Mouse (Mus musculus) CH12.LX (cell line): ENCODE measurements around the gene Dtx1. TPM values are rescaled to one million over a fixed set of nuclear protein-coding genes. Genes with fewer than 3 reads are reported as not detected.

Experiments used
- DNase-seq: peaks from one replicate; pipeline ENCODE4 v3.0.0-alpha.2; 2013; ENCODE audit errors: extremely low read depth
- H3K27ac ChIP-seq: 2 replicates; pipeline ENCODE4 v1.5.1; 2012; ENCODE audit warnings: low read depth, mild to moderate bottlenecking, control low read depth, moderate library complexity; ENCODE audit not compliant: insufficient read depth
- H3K27me3 ChIP-seq: replicated peaks from 2 replicates; pipeline ENCODE3; 2012; ENCODE audit warnings: inconsistent platforms
- H3K36me3 ChIP-seq, 2 experiments: replicated peaks in 1 of 2; 2 replicates each; pipeline versions ENCODE3 to v1.6.1; 2012; ENCODE audit warnings: inconsistent platforms in 1 of 2, low read length in 1 of 2, mild to moderate bottlenecking in 1 of 2, mixed read lengths in 1 of 2, moderate library complexity in 1 of 2; ENCODE audit not compliant: control insufficient read depth in 1 of 2, insufficient read depth in 1 of 2
- H3K4me1 ChIP-seq, 2 experiments: 2 replicates each; pipeline ENCODE4 v1.6.1; 2012; ENCODE audit warnings: inconsistent platforms in 1 of 2, moderate library complexity in 1 of 2; ENCODE audit not compliant: insufficient read depth in 2 of 2, control insufficient read depth in 1 of 2
- H3K4me2 ChIP-seq: 2 replicates; pipeline ENCODE4 v1.6.1; 2012; ENCODE audit warnings: low read depth, mild to moderate bottlenecking, control low read depth; ENCODE audit not compliant: poor library complexity, insufficient read depth, severe bottlenecking
- H3K4me3 ChIP-seq, 3 experiments: fragments of 150-350 bp in 1 of 3; sonication (generic) in 1 of 3; replicated peaks in 1 of 3; 2 replicates each; pipeline versions ENCODE3 to v1.5.1; 2011 to 2012; ENCODE audit warnings: low read depth in 2 of 3, low read length in 2 of 3, mild to moderate bottlenecking in 2 of 3, moderate library complexity in 2 of 3, control low read depth in 1 of 3, improper control_type of control experiment in 1 of 3, inconsistent platforms in 1 of 3, mixed read lengths in 1 of 3; ENCODE audit not compliant: poor library complexity in 1 of 3
- H3K79me2 ChIP-seq: replicated peaks from 2 replicates; pipeline ENCODE4 v1.6.1; 2012; ENCODE audit warnings: mild to moderate bottlenecking, moderate library complexity; ENCODE audit not compliant: control insufficient read depth, poor library complexity, insufficient read depth, severe bottlenecking; ENCODE audit errors: extremely low read depth
- H3K9ac ChIP-seq: 2 replicates; pipeline ENCODE4 v1.6.1; 2012; ENCODE audit warnings: low read depth, mild to moderate bottlenecking, control low read depth, moderate library complexity; ENCODE audit not compliant: insufficient read depth
- H3K9me3 ChIP-seq: replicated peaks from 2 replicates; pipeline ENCODE3; 2012; ENCODE audit warnings: low read length, inconsistent platforms, mixed read lengths
- CHD1 ChIP-seq: IDR thresholded peaks from 2 replicates; pipeline ENCODE4 v1.6.1; 2012; ENCODE audit warnings: low read depth, low read length, improper control_type of control experiment, inconsistent platforms
- CHD2 ChIP-seq: IDR thresholded peaks from 2 replicates; pipeline ENCODE4 v1.6.1; 2011; ENCODE audit warnings: low read length, improper control_type of control experiment
- CTCF ChIP-seq, 2 experiments: IDR thresholded peaks in 1 of 2; conservative IDR thresholded peaks in 1 of 2; 2 replicates each; pipeline ENCODE4 v1.5.1; 2011 to 2012; ENCODE audit warnings: low read depth in 2 of 2, low read length in 2 of 2, improper control_type of control experiment in 1 of 2, inconsistent platforms in 1 of 2, mild to moderate bottlenecking in 1 of 2, moderate library complexity in 1 of 2
- ELF1 ChIP-seq: IDR thresholded peaks from 2 replicates; pipeline ENCODE4 v1.6.1; 2014; ENCODE audit warnings: low read depth, mild to moderate bottlenecking, inconsistent platforms, low read length, improper control_type of control experiment
- EP300 ChIP-seq: IDR thresholded peaks from 2 replicates; pipeline ENCODE4 v1.6.1; 2011; ENCODE audit warnings: low read length, improper control_type of control experiment
- ETS1 ChIP-seq: conservative IDR thresholded peaks from 2 replicates; pipeline ENCODE4 v1.6.1; 2012; ENCODE audit warnings: low read depth, mild to moderate bottlenecking, inconsistent platforms, low read length, improper control_type of control experiment, moderate library complexity
- GABPA ChIP-seq: IDR thresholded peaks from 2 replicates; pipeline ENCODE4 v1.6.1; 2012; ENCODE audit warnings: low read depth, low read length, improper control_type of control experiment, inconsistent platforms; ENCODE audit not compliant: insufficient replicate concordance
- JUN ChIP-seq: IDR thresholded peaks from 2 replicates; pipeline ENCODE4 v1.6.1; 2011; ENCODE audit warnings: low read depth, mild to moderate bottlenecking, low read length, improper control_type of control experiment, moderate library complexity; ENCODE audit not compliant: insufficient read depth
- MAFK ChIP-seq: IDR thresholded peaks from 2 replicates; pipeline ENCODE4 v1.6.1; 2011; ENCODE audit warnings: low read length, improper control_type of control experiment; ENCODE audit not compliant: insufficient replicate concordance
- MAZ ChIP-seq: IDR thresholded peaks from 2 replicates; pipeline ENCODE4 v1.6.1; 2012; ENCODE audit warnings: low read depth, mild to moderate bottlenecking, inconsistent platforms, low read length, improper control_type of control experiment, moderate library complexity
- MXI1 ChIP-seq: IDR thresholded peaks from 2 replicates; pipeline ENCODE4 v1.6.1; 2011; ENCODE audit warnings: mild to moderate bottlenecking, low read depth, low read length, improper control_type of control experiment
- NELFE ChIP-seq: IDR thresholded peaks from 2 replicates; pipeline ENCODE4 v1.6.1; 2011; ENCODE audit warnings: low read depth, low read length, improper control_type of control experiment
- RAD21 ChIP-seq: IDR thresholded peaks from 2 replicates; pipeline ENCODE4 v1.6.1; 2011; ENCODE audit warnings: low read depth, mild to moderate bottlenecking, low read length, improper control_type of control experiment, moderate library complexity
- SIN3A ChIP-seq: IDR thresholded peaks from 2 replicates; pipeline ENCODE4 v1.6.1; 2012; ENCODE audit warnings: low read length, improper control_type of control experiment, inconsistent platforms
- SMC3 ChIP-seq: IDR thresholded peaks from 2 replicates; pipeline ENCODE4 v1.6.1; 2011; ENCODE audit warnings: low read depth, low read length, improper control_type of control experiment
- TBP ChIP-seq: conservative IDR thresholded peaks from 2 replicates; pipeline ENCODE4 v1.6.1; 2011; ENCODE audit warnings: low read depth, low read length, improper control_type of control experiment
- USF1 ChIP-seq: IDR thresholded peaks from 2 replicates; pipeline ENCODE4 v1.6.1; 2014; ENCODE audit warnings: low read depth, mild to moderate bottlenecking, inconsistent platforms, low read length, improper control_type of control experiment
- ZMIZ1 ChIP-seq: IDR thresholded peaks from 2 replicates; pipeline ENCODE4 v1.6.1; 2012; ENCODE audit warnings: low read depth, mild to moderate bottlenecking, inconsistent platforms, low read length, improper control_type of control experiment
- ZNF384 ChIP-seq: IDR thresholded peaks from 2 replicates; pipeline ENCODE4 v1.6.1; 2012; ENCODE audit warnings: low read depth, low read length, improper control_type of control experiment, inconsistent platforms
- dilution Hi-C: fragments of 300-500 bp; cut with MboI; formaldehyde crosslinking; loops from 2 replicates; pipeline ENCODE4 v1.14.3; 2020; ENCODE audit warnings: low sequenced_read_pairs; ENCODE audit not compliant: extremely low pct_unique_long_range_greater_than_20kb, extremely low pct_ligation_motif_present
- in situ Hi-C: fragments of 300-500 bp; cut with MboI; formaldehyde crosslinking; loops from 3 replicates; pipeline ENCODE4 v1.14.3; 2019; ENCODE audit warnings: low sequenced_read_pairs, low pct_ligation_motif_present, low pct_unique_long_range_greater_than_20kb, mixed read lengths
- polyA plus RNA-seq: library from polyadenylated mRNA; unstranded; fragments of >175 nt; gene quantifications from 2 replicates; pipeline ENCODE4 v1.2.1, GENCODE M21; 2012; ENCODE audit warnings: low read depth; ENCODE audit not compliant: insufficient read length
- total RNA-seq, 2 experiments: library from RNA; depleted of rRNA; stranded (reverse); fragments of 300-350 nt in 1 of 2; fragments of >200 nt in 1 of 2; gene quantifications; 2 replicates each; pipeline ENCODE4 v1.2.3; 2012 to 2014

Gene Dtx1
- total and polyA plus RNA-seq, 3 experiments: 0.98 to 3.9 (median 2.1) TPM

DNA sequence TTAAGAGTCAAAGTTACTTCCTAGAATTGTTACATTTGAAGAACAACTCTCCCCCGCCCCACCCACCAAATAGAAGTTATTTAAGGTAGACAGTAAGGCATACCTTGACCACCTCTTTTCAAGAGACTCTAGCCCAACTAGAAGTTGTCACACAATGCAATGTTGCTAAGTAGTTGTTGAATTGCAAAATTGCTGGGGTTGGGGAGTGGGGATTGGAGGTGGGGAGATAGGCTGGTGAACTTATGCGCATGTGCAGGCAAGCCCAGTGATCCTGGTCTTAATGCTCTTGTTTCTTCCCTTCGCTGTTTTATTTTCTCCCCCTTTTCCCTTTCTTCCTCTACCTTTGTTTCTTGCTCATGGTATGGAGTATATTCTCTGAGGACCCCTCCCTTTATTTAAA, 22.0 kb upstream of the Dtx1 start:
- Histone ChIP-seq H3K79me2 (no peaks in the 10 kb centered on the region), H3K4me1 (no peaks in the 10 kb centered on the region), H3K4me3 (no peak overlapping the region), H3K27me3 (peaks cover 45% of the 10 kb centered on the region), H3K4me2 (no peak overlapping the region), H3K9ac (no peak overlapping the region), H3K36me3 (no peaks in the 10 kb centered on the region), H3K27ac (no peak overlapping the region), H3K9me3 (no peaks in the 10 kb centered on the region)
- dilution Hi-C loops: no loop called here
- no peak for DNase-seq
- TF ChIP-seq MAZ (no peak), EP300 (no peak), RAD21 (no peak)
- in situ Hi-C loops: no loop called here

DNA sequence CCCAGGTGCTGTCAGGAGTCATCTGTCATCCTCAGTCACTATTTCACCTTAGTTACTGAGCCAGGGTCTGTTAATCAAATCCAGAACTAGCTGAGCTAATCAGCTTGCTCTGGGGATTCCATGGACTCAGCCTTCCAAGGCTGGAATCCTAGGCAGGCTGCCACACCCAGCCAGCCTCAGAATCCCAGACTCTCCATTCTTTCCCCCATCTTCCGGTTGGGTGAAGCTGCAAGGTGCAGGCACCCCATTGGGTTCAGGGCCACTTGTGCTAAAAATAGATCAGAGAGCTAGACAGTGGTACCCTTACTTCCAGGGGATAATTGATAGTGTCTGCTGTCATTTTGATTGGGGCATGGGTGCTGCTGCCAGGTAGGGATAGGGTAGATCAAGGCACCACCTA, 21.0 kb upstream of the Dtx1 start:
- Histone ChIP-seq H3K4me2 (no peak overlapping the region), H3K4me1 (no peaks in the 10 kb centered on the region), H3K79me2 (no peaks in the 10 kb centered on the region), H3K9me3 (no peaks in the 10 kb centered on the region), H3K27ac (no peak overlapping the region), H3K36me3 (no peaks in the 10 kb centered on the region), H3K4me3 (no peak overlapping the region), H3K9ac (no peak overlapping the region), H3K27me3 (peaks cover 40% of the 10 kb centered on the region)
- no peak for DNase-seq
- in situ Hi-C loops (no loop called here), dilution Hi-C loops (no loop called here)
- TF ChIP-seq GABPA (no peak), SMC3 (no peak), USF1 (no peak), MAFK (no peak), ZMIZ1 (no peak), CTCF (conservative IDR thresholded peaks at IDR 0.05 in 1 of 2, IDR thresholded peaks at IDR 0.05 in 1 of 2; ENCODE audit: low read depth in 2 of 2, low read length in 2 of 2) (no peak), JUN (no peak), ELF1 (no peak), MAZ (no peak), ZNF384 (no peak), MXI1 (no peak), ETS1 (no peak), SIN3A (no peak), TBP (no peak), CHD2 (no peak), NELFE (no peak), CHD1 (no peak)
